Mouse (Mus musculus): Measurements from ENCODE around the gene Apol9a. TPM values are rescaled to one million over a fixed set of nuclear protein-coding genes. Genes with fewer than 3 reads are reported as not detected.
"Not testable (repeated sequence)": the region's sequence is repeated elsewhere in the genome, so short reads cannot be mapped to it uniquely, and the experiment has no call there.

Gene Apol9a
- 0.40 and 0.46 TPM in 2 replicates for polyA plus RNA-seq (2012; rRNA removed)

- not testable (repeated sequence) for H3K4me3 ChIP-seq (ENCODE audit: insufficient read depth, low read length); H3K27ac ChIP-seq (ENCODE audit: insufficient read depth, low read length)
These were observed at the start of gene Apol9a for GRCm38 (mm10) chr15:77411035-77411434. Apol9a (minus strand) TSS chr15:77411135.

GRCm38 (mm10) chr15:77449927-77450326 lies 39.0 kb upstream of the Apol9a start:
- TF ChIP-seq CTCF (IDR thresholded peaks at IDR 0.05; ENCODE audit: extremely low read depth, insufficient read depth, low read length) = peak; percentile 28; the same call in 1 of the 2 replicates

More at GRCm38 (mm10) chr15:77411035-77411434, at the start of gene Apol9a:
- not testable (repeated sequence) for H3K4me1 ChIP-seq (ENCODE audit: control insufficient read depth, insufficient read depth, low read length)

GRCm38 (mm10) chr15:77447392-77447791 lies 36.5 kb upstream of the Apol9a start, which contains the start of gene Apol7b:
Apol7b (minus strand) TSS chr15:77447492.
- not testable (repeated sequence) for H3K27ac ChIP-seq (ENCODE audit: insufficient read depth, low read length); H3K4me1 ChIP-seq (ENCODE audit: control insufficient read depth, insufficient read depth, low read length); H3K4me3 ChIP-seq (ENCODE audit: insufficient read depth, low read length)

More at GRCm38 (mm10) chr15:77449927-77450326, 39.0 kb upstream of the Apol9a start:
- H3K27ac ChIP-seq (ENCODE audit: insufficient read depth, low read length); H3K4me3 ChIP-seq (ENCODE audit: insufficient read depth, low read length); H3K4me1 ChIP-seq (ENCODE audit: control insufficient read depth, insufficient read depth, low read length): not testable (repeated sequence)

- not testable (repeated sequence) for H3K4me1 ChIP-seq (ENCODE audit: control insufficient read depth, insufficient read depth, low read length); H3K27ac ChIP-seq (ENCODE audit: insufficient read depth, low read length)
These were observed 34.7 kb upstream of the Apol9a start for GRCm38 (mm10) chr15:77445668-77446067.

GRCm38 (mm10) chr15:77444746-77445145 lies 33.8 kb upstream of the Apol9a start:
- H3K4me1 ChIP-seq (ENCODE audit: control insufficient read depth, insufficient read depth, low read length); H3K4me3 ChIP-seq (ENCODE audit: insufficient read depth, low read length): not testable (repeated sequence)
- H3K27ac ChIP-seq (ENCODE audit: insufficient read depth, low read length) = peak overlapping the region; percentile 19; the same call in 1 of the 2 replicates

More at GRCm38 (mm10) chr15:77445668-77446067, 34.7 kb upstream of the Apol9a start:
- not testable (repeated sequence) for H3K4me3 ChIP-seq (ENCODE audit: insufficient read depth, low read length)

GRCm38 (mm10) chr15:77428690-77429448 lies 17.9 kb upstream of the Apol9a start:
- H3K4me3 ChIP-seq (ENCODE audit: insufficient read depth, low read length); H3K27ac ChIP-seq (ENCODE audit: insufficient read depth, low read length); H3K4me1 ChIP-seq (ENCODE audit: control insufficient read depth, insufficient read depth, low read length): not testable (repeated sequence)

DNA sequence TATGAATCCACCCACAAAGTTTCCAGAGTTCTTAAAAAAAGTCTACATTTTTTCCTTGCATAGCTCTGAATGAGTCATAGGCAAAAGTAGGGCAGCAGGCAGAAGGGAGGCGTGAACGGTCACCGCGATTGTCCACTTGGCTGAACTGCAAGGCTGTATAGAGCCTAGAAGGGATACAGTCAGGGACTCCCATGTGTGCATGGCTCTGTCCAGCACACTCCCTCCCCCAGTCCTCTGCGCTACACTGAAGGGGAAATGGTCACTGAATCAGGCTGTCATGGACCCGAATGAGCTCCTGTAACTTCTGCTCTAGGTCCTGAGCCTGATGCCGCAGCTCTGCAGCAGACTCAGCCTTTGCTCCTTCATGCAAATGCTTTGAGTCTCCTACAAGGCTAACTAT lies 12.0 kb upstream of the Apol9a start:
- H3K4me1 ChIP-seq (ENCODE audit: control insufficient read depth, insufficient read depth, low read length); H3K4me3 ChIP-seq (ENCODE audit: insufficient read depth, low read length); H3K27ac ChIP-seq (ENCODE audit: insufficient read depth, low read length): not testable (repeated sequence)

DNA sequence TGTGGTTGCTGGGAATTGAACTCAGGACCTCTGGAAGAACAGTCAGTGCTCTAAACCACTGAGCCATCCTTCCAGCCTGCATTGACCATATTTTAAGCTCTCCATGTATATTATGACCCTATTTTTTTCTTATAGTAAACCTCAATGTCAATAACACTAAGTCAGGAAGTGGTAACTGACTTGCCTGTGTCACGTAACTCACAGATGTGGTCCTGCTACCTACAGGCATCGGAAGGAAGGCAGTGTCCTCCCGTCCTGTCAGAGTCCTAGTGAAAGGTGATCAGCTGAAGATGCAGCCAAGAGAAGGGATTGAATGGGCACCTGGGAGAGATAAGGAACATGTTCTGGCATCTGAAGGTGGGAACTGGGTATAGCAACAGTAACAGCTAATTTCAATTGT lies 8.7 kb upstream of the Apol9a start:
- not testable (repeated sequence) for H3K4me3 ChIP-seq (ENCODE audit: insufficient read depth, low read length); H3K27ac ChIP-seq (ENCODE audit: insufficient read depth, low read length); H3K4me1 ChIP-seq (ENCODE audit: control insufficient read depth, insufficient read depth, low read length)

- not testable (repeated sequence) for H3K4me3 ChIP-seq (ENCODE audit: insufficient read depth, low read length); H3K4me1 ChIP-seq (ENCODE audit: control insufficient read depth, insufficient read depth, low read length)
These were observed 5.9 kb upstream of the Apol9a start for GRCm38 (mm10) chr15:77416655-77417333.

GRCm38 (mm10) chr15:77415653-77416052 lies 4.7 kb upstream of the Apol9a start:
- H3K4me1 ChIP-seq (ENCODE audit: control insufficient read depth, insufficient read depth, low read length); H3K27ac ChIP-seq (ENCODE audit: insufficient read depth, low read length): not testable (repeated sequence)

More at GRCm38 (mm10) chr15:77416655-77417333, 5.9 kb upstream of the Apol9a start:
- not testable (repeated sequence) for H3K27ac ChIP-seq (ENCODE audit: insufficient read depth, low read length)

DNA sequence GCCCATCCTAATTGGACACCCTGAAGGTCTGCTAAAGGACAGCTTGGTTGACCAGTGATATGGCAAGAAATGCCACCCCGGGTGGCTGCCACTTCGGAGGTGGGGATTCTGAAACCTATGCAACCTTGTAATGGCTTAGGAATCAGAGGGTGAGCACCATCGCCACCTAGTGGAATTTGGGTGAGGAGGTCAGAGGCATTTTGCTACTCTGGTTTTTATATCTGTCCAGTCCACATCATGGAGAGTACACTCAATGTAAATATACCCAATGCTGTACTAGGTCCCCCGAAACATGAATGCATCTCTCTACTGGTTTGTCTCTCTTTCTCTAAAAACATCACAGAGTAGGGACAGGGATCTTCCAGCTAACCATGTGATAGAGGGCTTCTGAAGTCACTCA lies 1.8 kb upstream of the Apol9a start:
- H3K4me3 ChIP-seq (ENCODE audit: insufficient read depth, low read length); H3K27ac ChIP-seq (ENCODE audit: insufficient read depth, low read length); H3K4me1 ChIP-seq (ENCODE audit: control insufficient read depth, insufficient read depth, low read length): not testable (repeated sequence)
- 0 out of 2 replicates have a peak, but pooled peaks have one; percentile 15 for TF ChIP-seq CTCF (IDR thresholded peaks at IDR 0.05; ENCODE audit: extremely low read depth, insufficient read depth, low read length)

More at GRCm38 (mm10) chr15:77415653-77416052, 4.7 kb upstream of the Apol9a start:
- not testable (repeated sequence) for H3K4me3 ChIP-seq (ENCODE audit: insufficient read depth, low read length)

GRCm38 (mm10) chr15:77406370-77406769 lies 4.6 kb downstream of the Apol9a start:
- H3K27ac ChIP-seq (ENCODE audit: insufficient read depth, low read length); H3K4me3 ChIP-seq (ENCODE audit: insufficient read depth, low read length); H3K4me1 ChIP-seq (ENCODE audit: control insufficient read depth, insufficient read depth, low read length): not testable (repeated sequence)

Measured in cortical plate, adult 2 months (tissue).